Mouse (Mus musculus) midbrain, embryonic 12.5 days (tissue): ENCODE data around the gene Adamts17. TPM values are rescaled to one million over a fixed set of nuclear protein-coding genes. Genes with fewer than 3 reads are reported as not detected.

Experiments used
- ATAC-seq: fragments of 200-750 bp; cut with Nextera tagmentation; 2 replicates; pipeline ENCODE4 v1.8.0; 2017; ENCODE audit warnings: low read depth, moderate TSS enrichment, moderate library complexity; ENCODE audit not compliant: low FRiP score
- H3K27ac ChIP-seq: fragments of 300-500 bp; sonication (generic); replicated peaks from 2 replicates; pipeline ENCODE4 v1.5.1; 2016; ENCODE audit warnings: mild to moderate bottlenecking
- H3K27me3 ChIP-seq: fragments of 300-500 bp; sonication (generic); 2 replicates; pipeline ENCODE4 v1.6.1; 2016; ENCODE audit warnings: mild to moderate bottlenecking
- H3K36me3 ChIP-seq: fragments of 300-500 bp; sonication (generic); 2 replicates; pipeline ENCODE4 v1.6.1; 2016
- H3K4me1 ChIP-seq: fragments of 300-500 bp; sonication (generic); 2 replicates; pipeline ENCODE4 v1.6.1; 2016
- H3K4me2 ChIP-seq: fragments of 300-500 bp; sonication (generic); replicated peaks from 2 replicates; pipeline ENCODE4 v1.6.1; 2016; ENCODE audit warnings: mild to moderate bottlenecking, moderate library complexity
- H3K4me3 ChIP-seq: fragments of 300-500 bp; sonication (generic); 2 replicates; pipeline ENCODE4 v1.5.1; 2016; ENCODE audit warnings: mild to moderate bottlenecking
- H3K9ac ChIP-seq: fragments of 300-500 bp; sonication (generic); replicated peaks from 2 replicates; pipeline ENCODE4 v1.6.1; 2016; ENCODE audit warnings: mild to moderate bottlenecking, moderate library complexity
- H3K9me3 ChIP-seq: fragments of 300-500 bp; sonication (generic); 2 replicates; pipeline ENCODE4 v1.6.1; 2016; ENCODE audit warnings: mild to moderate bottlenecking
- WGBS: fragments of 180-500 bp; shearing (Covaris S2); methylation state at CpG from one replicate; pipeline ENCODE4 v1.1.7; 2016; 5-methylcytosine and 5-hydroxymethylcytosine counted together
- polyA plus RNA-seq: library from polyadenylated mRNA; unstranded; fragments of >200 nt; fragmentation: Nextera tagmentation; extraction: Ambion mirVana; gene quantifications from 2 replicates; pipeline ENCODE4 v1.2.1, GENCODE M21; 2016

Gene Adamts17
- polyA plus RNA-seq, result 1.4 and 2.2 TPM in 2 replicates

DNA sequence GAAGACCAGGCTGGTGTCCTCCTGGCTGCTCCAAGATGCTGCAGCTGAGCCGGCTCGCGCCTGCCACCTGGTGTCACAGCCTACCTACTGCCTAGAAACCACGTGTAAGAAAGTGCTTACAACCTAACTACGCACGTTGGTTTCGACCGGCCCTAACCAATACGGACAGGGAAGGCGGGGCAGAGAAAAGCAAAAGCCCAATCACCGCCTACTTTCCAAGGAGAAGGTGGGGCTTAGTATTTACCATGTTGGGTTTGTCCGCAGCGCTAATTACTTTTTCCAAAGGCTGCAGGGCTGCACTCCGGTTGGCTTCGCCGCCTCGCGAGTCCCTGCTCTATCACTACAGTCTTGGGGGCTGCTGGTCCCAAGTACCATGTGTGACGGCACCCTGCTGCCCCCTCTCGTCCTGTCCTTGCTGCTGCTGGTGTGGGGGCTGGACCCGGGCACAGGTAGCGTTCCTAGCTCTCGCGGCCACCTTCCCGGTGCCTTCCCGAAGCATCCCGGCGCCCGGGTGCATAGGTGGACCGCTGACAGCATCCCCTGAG, at the start of gene Adamts17:
Adamts17 (plus strand) TSS at position 273 of the 545 bp plus-strand sequence.
- Histone ChIP-seq H3K4me2 (peak within 1 kb of the TSS; percentile 100), H3K27ac (0 out of 2 replicates have a peak within 1 kb of the TSS, but pooled peaks have one; percentile 49), H3K9ac (peak within 1 kb of the TSS; percentile 64), H3K4me3 (peak within 1 kb of the TSS; percentile 66), H3K36me3 (no peaks in the 10 kb centered on the region), H3K9me3 (no peaks in the 10 kb centered on the region), H3K27me3 (peaks cover 49% of the 10 kb centered on the region), H3K4me1 (peaks cover 9% of the 10 kb centered on the region; the same call in 1 of the 2 replicates)
- ATAC-seq, result peak; percentile 97
- under 1% methylated on average over 30 of the region's 30 CpGs for WGBS

DNA sequence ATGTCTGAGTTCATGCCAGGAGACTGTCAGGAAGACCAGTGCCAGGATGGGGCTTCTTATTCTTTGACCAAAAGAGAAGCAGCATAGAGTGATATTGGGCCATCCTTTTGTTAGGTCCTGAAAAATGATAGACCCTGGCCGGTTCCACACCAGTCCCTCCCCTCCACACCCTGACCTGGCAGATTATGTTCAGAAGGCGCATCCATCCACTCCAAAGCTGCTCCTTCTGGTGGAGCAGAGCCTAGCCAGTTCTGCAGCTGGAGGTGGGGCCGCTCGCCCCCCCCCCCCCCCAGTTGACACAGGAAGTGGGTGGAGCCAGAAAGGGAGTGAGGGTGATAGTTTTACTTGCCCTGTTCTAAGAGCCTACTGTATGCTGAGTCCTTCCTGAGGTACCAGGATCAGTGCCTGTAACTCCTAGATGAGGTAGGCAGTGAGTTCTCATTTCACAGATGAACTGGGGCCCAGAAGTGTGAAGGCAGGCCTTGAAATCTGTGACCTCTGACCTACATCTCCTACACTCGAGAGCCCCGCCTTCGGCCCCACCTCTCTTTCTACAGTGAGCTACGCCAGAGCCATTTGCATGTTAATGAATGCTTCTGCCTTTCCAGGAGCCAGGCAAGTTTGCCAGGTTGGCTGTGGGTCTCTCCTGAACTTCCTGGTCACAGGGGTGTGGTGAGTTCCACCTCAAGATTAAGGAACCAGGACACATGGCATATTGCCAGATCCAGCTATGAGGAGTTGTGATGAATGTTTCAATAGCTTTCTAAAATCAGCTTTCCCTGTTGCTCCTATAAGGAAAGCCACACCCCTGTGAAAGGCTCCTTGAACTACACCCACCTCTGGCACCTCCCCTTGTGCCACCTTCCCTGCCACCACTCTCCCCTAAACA, 49.4 kb upstream of the Adamts17 start:
- no peaks in the 10 kb centered on the region for H3K36me3 ChIP-seq
- H3K4me2 ChIP-seq, result no peak overlapping the region
- H3K9me3 ChIP-seq, result no peaks in the 10 kb centered on the region
- H3K4me3 ChIP-seq, result no peak overlapping the region
- no peak overlapping the region for H3K9ac ChIP-seq
- no peaks in the 10 kb centered on the region for H3K4me1 ChIP-seq
- no peak overlapping the region for H3K27ac ChIP-seq
- ATAC-seq, result no peak
- WGBS, result 32% methylated on average over 8 of the region's 8 CpGs
- no peaks in the 10 kb centered on the region for H3K27me3 ChIP-seq

DNA sequence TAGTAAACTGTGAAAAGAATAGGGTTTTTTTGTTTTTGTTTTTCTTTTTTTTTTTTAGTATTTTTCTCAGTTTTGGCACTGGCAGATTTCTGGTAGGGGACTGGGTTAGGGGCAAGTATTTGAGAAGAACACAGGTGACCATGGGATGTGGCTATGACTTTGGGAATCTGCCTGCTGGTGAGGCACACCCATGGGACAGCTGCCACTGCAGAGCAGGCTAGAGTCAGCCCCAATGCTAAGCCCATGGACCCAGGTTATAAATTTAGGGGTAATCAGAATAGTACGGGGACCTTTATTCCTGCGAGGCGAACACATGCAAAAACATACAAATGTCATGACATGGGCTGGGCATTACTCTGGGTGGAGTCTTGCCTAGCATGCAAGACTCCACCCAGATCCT, 48.5 kb upstream of the Adamts17 start:
- no peaks in the 10 kb centered on the region for H3K4me1 ChIP-seq
- no peak overlapping the region for H3K4me3 ChIP-seq
- H3K36me3 ChIP-seq, result no peaks in the 10 kb centered on the region
- H3K9ac ChIP-seq, result no peak overlapping the region
- no peaks in the 10 kb centered on the region for H3K9me3 ChIP-seq
- no peak overlapping the region for H3K4me2 ChIP-seq
- ATAC-seq, result no peak
- 92% methylated on average over 3 of the region's 3 CpGs for WGBS
- H3K27me3 ChIP-seq, result no peaks in the 10 kb centered on the region
- H3K27ac ChIP-seq, result no peak overlapping the region

DNA sequence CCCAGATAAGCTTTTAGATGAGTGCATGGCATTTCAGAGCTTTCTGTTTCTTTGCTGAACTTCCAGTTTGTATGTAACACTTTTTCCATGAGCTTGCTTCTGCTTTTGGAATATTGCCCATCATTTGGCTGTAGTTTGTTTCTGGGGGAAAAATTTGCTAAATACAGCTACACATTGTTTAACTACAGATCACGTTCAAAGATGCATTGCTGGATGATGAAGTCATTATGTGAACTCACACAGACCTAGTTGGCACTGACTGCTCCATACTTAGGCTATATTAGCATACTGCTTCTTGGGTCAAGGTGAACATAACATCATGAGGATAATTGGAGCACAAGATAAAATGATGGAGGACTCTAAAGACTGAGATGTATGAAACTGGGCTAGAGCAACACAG, 42.6 kb upstream of the Adamts17 start:
- H3K4me2 ChIP-seq, result no peak overlapping the region
- no peaks in the 10 kb centered on the region for H3K27me3 ChIP-seq
- no peak for ATAC-seq
- H3K9ac ChIP-seq, result no peak overlapping the region
- H3K36me3 ChIP-seq, result no peaks in the 10 kb centered on the region
- no peaks in the 10 kb centered on the region for H3K4me1 ChIP-seq
- no peak overlapping the region for H3K27ac ChIP-seq
- H3K4me3 ChIP-seq, result no peak overlapping the region
- H3K9me3 ChIP-seq, result no peaks in the 10 kb centered on the region
- WGBS, result 63% methylated on average over 1 of the region's 1 CpGs

DNA sequence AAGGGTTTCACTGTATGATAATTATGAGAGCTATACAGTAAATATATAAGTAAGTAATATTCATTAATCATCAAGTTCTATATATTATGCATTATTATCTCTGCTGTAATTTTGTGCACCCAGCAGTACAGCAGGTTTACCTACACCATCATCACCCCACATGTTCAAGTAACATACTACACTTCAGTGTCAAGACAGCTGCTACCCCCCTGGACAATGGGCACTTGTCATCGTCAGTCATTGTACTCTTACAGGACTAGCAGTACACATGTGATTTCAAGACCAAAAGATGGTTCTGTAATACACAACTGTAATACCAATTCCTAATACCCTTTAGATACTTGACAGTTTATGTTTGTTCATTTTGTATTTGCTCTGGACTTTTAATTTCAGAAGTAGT, 42.2 kb upstream of the Adamts17 start:
- no peaks in the 10 kb centered on the region for H3K27me3 ChIP-seq
- no peaks in the 10 kb centered on the region for H3K36me3 ChIP-seq
- no peak for ATAC-seq
- no peaks in the 10 kb centered on the region for H3K9me3 ChIP-seq
- H3K4me3 ChIP-seq, result no peak overlapping the region
- no peak overlapping the region for H3K27ac ChIP-seq
- WGBS, result 93% methylated on average over 1 of the region's 1 CpGs
- no peaks in the 10 kb centered on the region for H3K4me1 ChIP-seq
- no peak overlapping the region for H3K4me2 ChIP-seq
- no peak overlapping the region for H3K9ac ChIP-seq

DNA sequence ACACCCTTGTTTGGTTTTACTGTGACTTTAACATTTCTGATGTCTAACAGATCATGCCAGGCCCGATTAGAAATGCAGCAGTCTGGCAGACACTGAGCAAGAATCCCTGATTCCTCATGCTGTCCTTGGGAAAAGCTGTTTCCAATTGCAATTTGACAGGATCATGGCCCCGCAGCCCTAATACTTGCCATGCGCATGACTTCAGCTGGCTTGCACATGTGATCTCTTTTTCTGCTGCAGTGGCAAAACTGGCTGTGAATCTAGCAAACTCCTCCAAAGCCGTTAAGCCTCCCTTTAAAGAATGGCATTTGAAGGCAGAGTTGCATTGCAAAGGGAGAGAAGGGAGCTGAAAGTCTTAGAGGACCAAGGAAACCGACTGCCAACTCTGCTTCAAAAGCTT, 40.7 kb upstream of the Adamts17 start:
- Histone ChIP-seq H3K27ac (no peak overlapping the region), H3K4me3 (no peak overlapping the region), H3K4me1 (peaks cover 6% of the 10 kb centered on the region; the same call in 1 of the 2 replicates), H3K27me3 (no peaks in the 10 kb centered on the region), H3K36me3 (no peaks in the 10 kb centered on the region), H3K4me2 (no peak overlapping the region), H3K9ac (no peak overlapping the region), H3K9me3 (no peaks in the 10 kb centered on the region)
- 29% methylated on average over 5 of the region's 5 CpGs for WGBS
- ATAC-seq, result no peak

DNA sequence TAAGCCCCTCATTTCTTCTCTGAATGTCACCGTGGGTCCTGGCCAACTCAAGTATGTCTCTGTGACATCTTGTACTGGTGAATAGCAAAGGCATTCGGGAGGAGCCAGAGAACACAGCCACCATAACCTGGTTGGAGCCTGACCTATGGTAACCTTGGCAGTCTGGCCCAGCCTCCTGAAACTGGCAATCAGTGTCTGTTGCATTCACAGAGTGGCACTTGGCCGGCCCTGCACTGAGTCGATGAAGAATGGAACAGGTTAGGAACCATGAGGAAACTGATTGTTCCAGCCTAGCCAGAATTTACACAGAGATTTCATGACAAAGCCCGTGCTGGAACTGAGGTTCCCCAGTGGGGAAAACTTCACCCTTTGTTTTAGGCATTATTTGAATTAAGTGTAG, 38.8 kb upstream of the Adamts17 start:
- no peaks in the 10 kb centered on the region for H3K36me3 ChIP-seq
- peaks cover 8% of the 10 kb centered on the region; the same call in 1 of the 2 replicates for H3K4me1 ChIP-seq
- H3K9me3 ChIP-seq, result no peaks in the 10 kb centered on the region
- ATAC-seq, result no peak
- no peak overlapping the region for H3K9ac ChIP-seq
- no peaks in the 10 kb centered on the region for H3K27me3 ChIP-seq
- WGBS, result 81% methylated on average over 5 of the region's 5 CpGs
- H3K4me3 ChIP-seq, result no peak overlapping the region
- H3K4me2 ChIP-seq, result no peak overlapping the region
- no peak overlapping the region for H3K27ac ChIP-seq

DNA sequence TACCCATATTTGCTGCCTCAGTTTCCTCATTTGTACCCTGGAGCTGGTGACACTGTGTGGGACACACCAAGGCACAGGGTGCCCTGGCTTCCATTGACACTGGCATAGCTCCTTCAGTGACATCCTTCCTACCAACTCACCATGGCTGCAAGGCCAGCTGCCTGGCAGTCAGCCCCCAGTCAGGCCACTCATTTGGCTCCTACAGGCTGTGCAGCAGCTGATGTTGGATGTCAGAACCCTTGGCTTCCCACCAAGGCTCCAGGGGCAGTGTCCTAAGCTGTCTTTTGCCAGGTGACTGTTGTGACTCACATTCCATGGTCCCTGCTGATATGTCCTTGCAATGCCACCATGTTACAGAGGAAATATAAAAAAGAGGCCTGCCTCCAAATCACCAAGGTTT, 37.8 kb upstream of the Adamts17 start:
- H3K27me3 ChIP-seq, result no peaks in the 10 kb centered on the region
- H3K9ac ChIP-seq, result no peak overlapping the region
- H3K4me2 ChIP-seq, result no peak overlapping the region
- no peak for ATAC-seq
- H3K4me3 ChIP-seq, result no peak overlapping the region
- peaks cover 8% of the 10 kb centered on the region; the same call in 1 of the 2 replicates for H3K4me1 ChIP-seq
- H3K27ac ChIP-seq, result no peak overlapping the region
- no peaks in the 10 kb centered on the region for H3K9me3 ChIP-seq
- no peaks in the 10 kb centered on the region for H3K36me3 ChIP-seq

DNA sequence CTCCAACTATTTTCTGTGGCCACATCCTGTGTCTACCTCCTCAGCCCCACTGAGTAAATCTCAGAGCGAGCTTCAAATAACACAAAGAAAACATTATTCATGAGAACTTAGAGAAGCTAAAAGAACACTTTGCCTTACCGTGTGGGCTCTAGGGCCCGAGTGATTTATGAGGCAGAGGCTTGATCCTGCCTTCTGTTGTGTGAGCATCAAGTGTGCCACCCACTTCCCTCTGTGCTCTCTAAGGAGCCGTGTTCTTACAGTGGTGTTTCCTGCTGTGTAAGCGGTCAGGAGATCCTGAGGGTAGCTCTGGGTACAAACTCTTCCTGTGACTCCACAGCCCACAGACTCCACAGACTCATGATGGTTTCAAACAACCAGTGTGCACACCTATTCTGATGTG, 35.7 kb upstream of the Adamts17 start:
- Histone ChIP-seq H3K4me3 (no peak overlapping the region), H3K27ac (no peak overlapping the region), H3K27me3 (no peaks in the 10 kb centered on the region), H3K4me1 (peaks cover 8% of the 10 kb centered on the region; the same call in 1 of the 2 replicates), H3K36me3 (no peaks in the 10 kb centered on the region), H3K9ac (no peak overlapping the region), H3K9me3 (no peaks in the 10 kb centered on the region), H3K4me2 (no peak overlapping the region)
- no peak for ATAC-seq
- WGBS, result 57% methylated on average over 5 of the region's 5 CpGs

DNA sequence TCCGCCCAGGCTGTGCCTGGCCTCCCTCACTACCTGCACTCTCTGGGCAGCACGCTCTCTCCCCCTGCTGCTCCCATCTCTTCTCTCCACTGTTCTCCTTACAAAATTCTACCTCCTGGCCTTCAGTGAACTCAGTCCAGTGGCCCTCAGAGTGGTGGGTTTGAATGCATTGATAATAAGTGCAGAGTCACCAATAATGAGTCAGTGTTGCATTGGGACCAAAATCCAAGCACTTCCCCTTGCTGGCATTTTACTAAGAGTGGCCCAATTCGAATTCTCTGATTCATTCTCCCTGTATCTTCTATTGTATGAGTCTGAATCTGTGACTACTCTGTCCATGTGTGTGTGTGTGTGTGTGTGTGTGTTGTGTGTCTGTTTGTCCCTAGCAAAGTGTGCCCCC, 32.7 kb upstream of the Adamts17 start:
- no peak for ATAC-seq
- Histone ChIP-seq H3K27me3 (no peaks in the 10 kb centered on the region), H3K36me3 (no peaks in the 10 kb centered on the region), H3K9me3 (no peaks in the 10 kb centered on the region), H3K27ac (no peak overlapping the region), H3K4me1 (peaks cover 8% of the 10 kb centered on the region; the same call in 1 of the 2 replicates), H3K4me3 (no peak overlapping the region), H3K9ac (no peak overlapping the region), H3K4me2 (no peak overlapping the region)
- WGBS, result 72% methylated on average over 3 of the region's 3 CpGs

DNA sequence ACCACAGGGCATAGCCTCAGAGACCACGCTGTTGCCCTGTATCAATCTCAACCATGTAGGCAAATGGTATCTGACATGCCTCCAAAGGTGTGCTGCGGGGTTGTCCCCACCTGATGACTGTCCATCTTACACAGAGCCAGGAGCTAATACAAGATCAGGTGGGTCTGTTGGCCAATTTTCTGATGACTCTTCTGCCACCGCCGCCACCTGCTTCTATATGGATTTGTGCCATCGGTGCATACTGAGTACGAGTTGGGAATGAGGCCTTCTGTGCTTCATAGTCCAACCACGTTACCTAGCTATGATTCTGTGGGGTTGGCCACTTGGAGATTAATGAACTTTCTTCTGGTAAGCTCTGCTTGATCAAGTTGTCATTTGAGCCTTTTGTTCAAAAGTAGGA, 29.1 kb upstream of the Adamts17 start:
- H3K36me3 ChIP-seq, result no peaks in the 10 kb centered on the region
- ATAC-seq, result no peak
- WGBS, result 92% methylated on average over 7 of the region's 7 CpGs

DNA sequence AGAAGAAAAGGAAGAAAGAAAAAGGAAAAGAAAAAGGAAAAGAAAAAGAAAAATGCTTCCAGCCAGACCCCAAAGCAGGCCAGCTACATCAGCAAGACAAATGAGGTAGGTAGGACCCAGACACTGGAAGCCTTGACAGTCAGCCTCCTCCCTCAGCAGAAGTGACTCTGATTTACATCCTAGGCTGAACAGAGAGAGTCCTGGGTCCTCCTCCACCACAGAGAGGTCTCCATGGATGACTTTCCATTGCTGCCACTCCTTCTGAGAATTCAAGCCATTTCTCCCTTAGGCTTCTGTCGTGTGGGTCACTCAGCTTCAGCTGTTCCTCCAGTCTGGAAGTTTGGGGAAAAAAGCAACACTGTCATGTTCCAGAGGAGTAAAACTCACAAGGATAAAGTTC, 28.2 kb upstream of the Adamts17 start:
- H3K4me3 ChIP-seq, result no peak overlapping the region
- H3K27ac ChIP-seq, result no peak overlapping the region
- H3K4me1 ChIP-seq, result no peaks in the 10 kb centered on the region
- no peaks in the 10 kb centered on the region for H3K36me3 ChIP-seq
- H3K27me3 ChIP-seq, result no peaks in the 10 kb centered on the region
- no peaks in the 10 kb centered on the region for H3K9me3 ChIP-seq
- H3K9ac ChIP-seq, result no peak overlapping the region
- 84% methylated on average over 1 of the region's 1 CpGs for WGBS
- no peak overlapping the region for H3K4me2 ChIP-seq
- no peak for ATAC-seq

More for the DNA sequence above, 29.1 kb upstream of the Adamts17 start:
- Histone ChIP-seq H3K9ac (no peak overlapping the region), H3K4me1 (no peaks in the 10 kb centered on the region), H3K4me2 (no peak overlapping the region), H3K4me3 (no peak overlapping the region), H3K9me3 (no peaks in the 10 kb centered on the region), H3K27ac (no peak overlapping the region), H3K27me3 (no peaks in the 10 kb centered on the region)
